Mouse (Mus musculus): Measurements from ENCODE around the gene 1110032A03Rik.

DNA sequence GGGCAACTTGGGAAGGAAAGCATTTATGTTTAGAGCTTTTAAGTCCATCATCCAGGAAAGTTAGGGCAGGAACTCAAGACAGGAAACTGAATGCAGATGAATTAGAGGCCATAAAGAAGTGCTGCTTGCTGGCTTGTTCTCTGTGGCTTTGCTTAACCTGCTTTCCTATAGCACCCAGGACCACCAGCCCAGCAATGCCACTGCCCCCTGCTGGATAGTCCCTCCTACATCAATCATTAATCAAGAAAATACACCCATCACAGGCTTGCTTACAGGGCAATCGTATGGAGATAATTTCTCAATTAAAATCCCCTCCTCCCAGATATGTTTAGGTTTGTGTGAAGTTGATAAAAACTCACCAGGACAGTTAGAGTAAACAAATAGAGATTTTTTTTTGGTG, 12.0 kb downstream of the 1110032A03Rik start:
- no peak for TF ChIP-seq ZC3H11A (IDR thresholded peaks at IDR 0.05; ENCODE audit: borderline replicate concordance, low read depth, low read length)
- no peak for TF ChIP-seq MAFK (IDR thresholded peaks at IDR 0.05; ENCODE audit: insufficient read depth, low read depth, low read length)
- no peak for TF ChIP-seq CHD2 (IDR thresholded peaks at IDR 0.05; ENCODE audit: low read depth, low read length)

All from ES-E14 (cell line).